Mouse (Mus musculus): ENCODE results near the gene Tekt1. TPM values are rescaled to one million over a fixed set of nuclear protein-coding genes. Genes with fewer than 3 reads are reported as not detected.

The Tekt1 gene
- polyA plus RNA-seq, 1 experiment, result 0.13 TPM

GRCm38 (mm10) chr11:72302230-72302629 lies 60.0 kb downstream of the Tekt1 start:
- 63% methylated on average over 7 of the region's 7 CpGs for WGBS
- peak overlapping the region; percentile 79 for H3K27ac ChIP-seq (ENCODE audit: insufficient read depth, low read depth, low read length)
- no peaks in the 10 kb centered on the region for H3K36me3 ChIP-seq (ENCODE audit: control insufficient read depth, insufficient read depth, low read length)
- 0 out of 2 replicates have a peak, but pooled peaks cover 2% of the 10 kb centered on the region for H3K4me1 ChIP-seq (ENCODE audit: control insufficient read depth, insufficient read depth, low read length)
- peak; percentile 73 for DNase-seq
- peak overlapping the region; percentile 53 for H3K4me3 ChIP-seq (ENCODE audit: insufficient read depth, low read depth, low read length)
- no peaks in the 10 kb centered on the region for H3K27me3 ChIP-seq (replicated peaks; ENCODE audit: control insufficient read depth, insufficient read depth, low read length)
- no peak for TF ChIP-seq POLR2A (IDR thresholded peaks at IDR 0.05; ENCODE audit: low read depth, low read length)
- TF ChIP-seq CTCF (conservative IDR thresholded peaks at IDR 0.05; ENCODE audit: insufficient read depth, insufficient read length, low read depth, low read length), result no peak

- Histone ChIP-seq H3K27me3 (replicated peaks; ENCODE audit: control insufficient read depth, insufficient read depth, low read length) (no peaks in the 10 kb centered on the region), H3K36me3 (ENCODE audit: control insufficient read depth, insufficient read depth, low read length) (no peaks in the 10 kb centered on the region), H3K27ac (ENCODE audit: insufficient read depth, low read depth, low read length) (peak within 1 kb of the TSS; percentile 79), H3K4me1 (ENCODE audit: control insufficient read depth, insufficient read depth, low read length) (0 out of 2 replicates have a peak, but pooled peaks cover 2% of the 10 kb centered on the region), H3K4me3 (ENCODE audit: insufficient read depth, low read depth, low read length) (peak within 1 kb of the TSS; percentile 53)
- peak; percentile 86 for DNase-seq
- WGBS, result 4% methylated on average over 6 of the region's 6 CpGs
- no peak for TF ChIP-seq POLR2A (IDR thresholded peaks at IDR 0.05; ENCODE audit: low read depth, low read length)
- no peak for TF ChIP-seq CTCF (conservative IDR thresholded peaks at IDR 0.05; ENCODE audit: insufficient read depth, insufficient read length, low read depth, low read length)
These were observed 60.9 kb downstream of the Tekt1 start, which contains the start of gene Xaf1 for GRCm38 (mm10) chr11:72301334-72301733. Gene Xaf1, plus strand, starts transcription at chr11:72301629.

Other genes with a start within 250 kb of the Tekt1 start
- 4.7 and 5.5 TPM in 2 replicates for gene Pitpnm3, start 226.7 kb downstream of the Tekt1 start, polyA plus RNA-seq (2012; rRNA removed)
- gene Gm43951, start 155.6 kb downstream of the Tekt1 start, polyA plus RNA-seq (2012; rRNA removed), result 0.20 and 0.23 TPM in 2 replicates
- 4.6 and 4.8 TPM in 2 replicates for gene 4933427D14Rik, start 155.0 kb downstream of the Tekt1 start, polyA plus RNA-seq (2012; rRNA removed)
- 125 and 149 TPM in 2 replicates for gene Txndc17, start 154.9 kb downstream of the Tekt1 start, polyA plus RNA-seq (2012; rRNA removed)
- gene Med31, start 146.8 kb downstream of the Tekt1 start, polyA plus RNA-seq (2012; rRNA removed), result 8.3 and 9.4 TPM in 2 replicates
- gene Slc13a5, start 95.2 kb downstream of the Tekt1 start, polyA plus RNA-seq (2012; rRNA removed), result 0.16 and 0.27 TPM in 2 replicates
- gene Xaf1, start 60.8 kb downstream of the Tekt1 start, polyA plus RNA-seq (2012; rRNA removed), result 18.7 and 23.9 TPM in 2 replicates
- gene Fbxo39, start 48.0 kb downstream of the Tekt1 start, polyA plus RNA-seq (2012; rRNA removed), result 0.07 and 0.11 TPM in 2 replicates
- gene Smtnl2, start 49.3 kb upstream of the Tekt1 start, polyA plus RNA-seq (2012; rRNA removed), result 20.3 and 22.1 TPM in 2 replicates
- gene Ggt6, start 73.1 kb upstream of the Tekt1 start, polyA plus RNA-seq (2012; rRNA removed), result 24.3 and 29.3 TPM in 2 replicates
- 27.0 and 28.6 TPM in 2 replicates for gene Mybbp1a, start 78.9 kb upstream of the Tekt1 start, polyA plus RNA-seq (2012; rRNA removed)
- gene Spns2, start 127.5 kb upstream of the Tekt1 start, polyA plus RNA-seq (2012; rRNA removed), result 102 TPM in 2 replicates
- gene Spns3, start 188.1 kb upstream of the Tekt1 start, polyA plus RNA-seq (2012; rRNA removed), result 8.9 and 9.4 TPM in 2 replicates
- 8.4 and 8.9 TPM in 2 replicates for gene Ube2g1, start 244.8 kb upstream of the Tekt1 start, polyA plus RNA-seq (2012; rRNA removed)

Measured in kidney, adult 2 months (tissue).